Mouse (Mus musculus): ENCODE measurements at regions not wholly inside any gene's neighbourhood (a gene's known extent, or its start where the extent isn't known, plus 50 kb on each side); places are given as distances from the start of the nearest gene placed in this dataset.

DNA sequence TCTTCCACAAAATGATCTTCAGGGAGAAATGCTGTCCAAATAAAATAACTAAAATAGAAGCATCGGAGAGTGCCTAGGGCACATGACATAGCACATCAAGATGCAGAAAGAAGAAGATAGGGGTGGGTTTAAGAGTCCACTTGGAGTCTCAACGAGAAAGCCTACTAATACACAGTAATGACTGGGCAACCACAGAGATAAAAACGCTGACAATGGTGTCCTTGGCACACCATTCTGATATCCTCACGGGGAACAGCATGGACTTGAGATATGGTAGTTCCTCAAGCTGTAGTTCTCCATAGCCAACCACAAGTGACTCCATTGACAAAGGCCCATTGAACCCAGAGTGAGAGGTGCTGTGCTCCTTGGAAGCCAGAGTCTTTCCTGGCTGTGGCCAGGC is 105.8 kb downstream of the Dad1 start:
- H3K4me1 ChIP-seq (ENCODE audit: control insufficient read depth, insufficient read depth, low read length): no peaks in the 10 kb centered on the region
- 88% methylated on average over 4 of the region's 4 CpGs for WGBS

DNA sequence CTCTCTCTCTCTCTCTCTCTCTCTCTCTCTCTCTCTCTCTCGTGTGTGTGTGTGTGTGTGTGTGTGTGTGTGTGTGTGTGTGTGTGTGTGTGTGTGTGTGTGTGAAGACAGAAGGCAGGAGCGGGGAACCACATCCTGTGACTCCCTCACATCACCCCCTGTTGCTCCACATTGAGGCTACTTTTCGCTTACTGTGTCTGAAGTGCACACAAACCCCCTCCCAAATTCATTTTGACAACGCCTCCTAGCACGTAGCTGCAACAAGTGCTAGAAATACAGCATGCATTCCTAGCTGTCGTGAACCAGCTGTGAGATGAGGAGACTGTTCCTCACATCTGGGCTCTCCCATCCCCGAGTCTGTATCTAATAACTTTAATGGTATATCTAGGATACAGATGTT is 106.4 kb downstream of the Dad1 start:
- no peak for DNase-seq (ENCODE audit: low spot score)
- H3K9ac ChIP-seq (replicated peaks; ENCODE audit: low read length): no peak overlapping the region
- ATAC-seq (replicated peaks; ENCODE audit: insufficient number of reproducible peaks, low FRiP score, low TSS enrichment, low read depth): no peak
- no peaks in the 10 kb centered on the region for H3K36me3 ChIP-seq (replicated peaks; ENCODE audit: control insufficient read depth, insufficient read depth, low read depth, low read length)
- H3K9me3 ChIP-seq (replicated peaks; ENCODE audit: control insufficient read depth, low read length): no peaks in the 10 kb centered on the region
- no peaks in the 10 kb centered on the region for H3K4me1 ChIP-seq (ENCODE audit: control insufficient read depth, insufficient read depth, low read length)
- WGBS: 82% methylated on average over 6 of the region's 7 CpGs
- H3K4me2 ChIP-seq (ENCODE audit: low read depth, low read length): no peak overlapping the region
- H3K27ac ChIP-seq (replicated peaks; ENCODE audit: low read depth, low read length): no peak overlapping the region
- H3K27me3 ChIP-seq (ENCODE audit: control insufficient read depth, insufficient read depth, low read length): no peaks in the 10 kb centered on the region
- H3K4me3 ChIP-seq (ENCODE audit: low read depth, low read length): no peak overlapping the region

More for the DNA sequence above, 105.8 kb downstream of the Dad1 start:
- H3K27ac ChIP-seq (replicated peaks; ENCODE audit: low read depth, low read length): no peak overlapping the region
- no peaks in the 10 kb centered on the region for H3K36me3 ChIP-seq (replicated peaks; ENCODE audit: control insufficient read depth, insufficient read depth, low read depth, low read length)
- no peak overlapping the region for H3K9ac ChIP-seq (replicated peaks; ENCODE audit: low read length)
- H3K4me3 ChIP-seq (ENCODE audit: low read depth, low read length): no peak overlapping the region
- no peak overlapping the region for H3K4me2 ChIP-seq (ENCODE audit: low read depth, low read length)
- no peaks in the 10 kb centered on the region for H3K9me3 ChIP-seq (replicated peaks; ENCODE audit: control insufficient read depth, low read length)
- H3K27me3 ChIP-seq (ENCODE audit: control insufficient read depth, insufficient read depth, low read length): no peaks in the 10 kb centered on the region
- no peak for ATAC-seq (replicated peaks; ENCODE audit: insufficient number of reproducible peaks, low FRiP score, low TSS enrichment, low read depth)
- no peak for DNase-seq (ENCODE audit: low spot score)

DNA sequence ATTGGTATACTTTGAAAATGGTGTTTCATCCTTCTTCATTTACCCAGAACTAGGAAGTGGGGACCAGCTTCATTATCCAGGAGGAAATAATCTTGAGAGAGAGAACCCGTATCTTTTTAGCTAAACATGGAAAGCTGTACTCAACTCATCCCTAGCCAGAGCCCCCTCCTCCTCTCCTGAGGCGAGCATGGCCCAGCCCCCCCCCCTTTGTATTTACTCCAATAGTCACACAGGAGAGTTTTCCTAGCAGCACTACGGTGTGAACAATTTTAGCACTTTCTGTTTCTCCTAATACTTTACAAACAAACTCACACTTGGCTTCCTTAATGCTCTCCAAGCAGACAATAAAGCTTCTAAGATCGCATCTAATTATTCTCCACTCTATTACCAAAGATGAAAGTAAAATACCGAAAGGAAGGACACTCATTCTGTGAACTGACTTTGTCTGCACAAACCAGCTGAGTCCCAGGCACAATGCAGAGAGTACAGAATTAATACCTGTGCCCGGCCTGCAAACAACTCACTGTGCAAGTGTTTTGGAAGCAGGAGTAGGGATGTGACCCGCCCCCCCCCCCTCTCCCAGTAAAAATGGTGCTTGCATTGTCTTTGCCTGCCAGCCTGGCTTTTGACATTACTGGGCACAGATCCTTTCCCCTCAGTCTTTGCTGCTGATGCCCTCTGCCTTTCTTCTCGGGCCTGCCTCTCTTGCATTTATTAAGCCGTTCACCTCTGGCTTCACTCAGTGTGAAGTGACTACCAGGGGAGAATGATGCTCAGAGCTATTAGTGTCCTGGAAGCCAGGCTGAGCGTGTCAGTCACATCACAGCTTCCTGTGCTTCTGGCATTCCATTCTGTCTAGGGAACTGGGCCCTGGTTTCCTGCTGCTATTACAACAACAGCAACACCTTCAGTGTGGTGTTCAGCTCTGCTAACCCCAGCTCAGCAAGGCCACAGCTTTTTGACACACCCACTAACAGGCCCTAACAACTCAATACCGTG is 107.9 kb downstream of the Dad1 start:
- DNase-seq (ENCODE audit: low spot score) (no peak), ATAC-seq (replicated peaks; ENCODE audit: insufficient number of reproducible peaks, low FRiP score, low TSS enrichment, low read depth) (no peak)
- Histone ChIP-seq H3K4me1 (ENCODE audit: control insufficient read depth, insufficient read depth, low read length) (no peaks in the 10 kb centered on the region), H3K27ac (replicated peaks; ENCODE audit: low read depth, low read length) (no peak overlapping the region), H3K4me2 (ENCODE audit: low read depth, low read length) (no peak overlapping the region), H3K27me3 (ENCODE audit: control insufficient read depth, insufficient read depth, low read length) (no peaks in the 10 kb centered on the region), H3K9ac (replicated peaks; ENCODE audit: low read length) (no peak overlapping the region), H3K4me3 (ENCODE audit: low read depth, low read length) (no peak overlapping the region), H3K9me3 (replicated peaks; ENCODE audit: control insufficient read depth, low read length) (no peaks in the 10 kb centered on the region), H3K36me3 (replicated peaks; ENCODE audit: control insufficient read depth, insufficient read depth, low read depth, low read length) (no peaks in the 10 kb centered on the region)
- 48% methylated on average over 11 of the region's 11 CpGs for WGBS

DNA sequence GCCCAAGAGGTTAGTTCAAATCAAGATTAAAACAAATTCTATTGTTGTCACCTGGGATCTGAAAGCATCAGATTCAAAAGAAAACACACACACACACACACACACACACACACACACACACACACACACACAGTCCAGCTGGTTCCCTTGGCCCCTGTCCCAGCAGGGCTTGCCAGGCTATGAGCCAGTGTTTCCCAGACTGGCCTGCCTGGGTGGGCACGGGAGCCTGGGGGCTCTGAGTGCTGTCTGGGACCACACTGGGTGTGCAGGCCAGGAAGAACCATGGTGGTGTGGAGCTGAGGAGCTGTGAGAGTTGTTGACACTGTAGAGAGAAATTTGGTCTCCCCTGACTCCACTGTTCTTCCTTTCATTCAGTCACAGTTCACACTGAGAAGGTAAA is 110.1 kb downstream of the Dad1 start:
- WGBS: 67% methylated on average over 1 of the region's 1 CpGs
- Histone ChIP-seq H3K27ac (replicated peaks; ENCODE audit: low read depth, low read length) (no peak overlapping the region), H3K9me3 (replicated peaks; ENCODE audit: control insufficient read depth, low read length) (no peaks in the 10 kb centered on the region), H3K36me3 (replicated peaks; ENCODE audit: control insufficient read depth, insufficient read depth, low read depth, low read length) (no peaks in the 10 kb centered on the region), H3K4me1 (ENCODE audit: control insufficient read depth, insufficient read depth, low read length) (no peaks in the 10 kb centered on the region), H3K9ac (replicated peaks; ENCODE audit: low read length) (no peak overlapping the region), H3K4me2 (ENCODE audit: low read depth, low read length) (no peak overlapping the region), H3K27me3 (ENCODE audit: control insufficient read depth, insufficient read depth, low read length) (no peaks in the 10 kb centered on the region), H3K4me3 (ENCODE audit: low read depth, low read length) (no peak overlapping the region)
- DNase-seq (ENCODE audit: low spot score) (no peak), ATAC-seq (replicated peaks; ENCODE audit: insufficient number of reproducible peaks, low FRiP score, low TSS enrichment, low read depth) (no peak)

DNA sequence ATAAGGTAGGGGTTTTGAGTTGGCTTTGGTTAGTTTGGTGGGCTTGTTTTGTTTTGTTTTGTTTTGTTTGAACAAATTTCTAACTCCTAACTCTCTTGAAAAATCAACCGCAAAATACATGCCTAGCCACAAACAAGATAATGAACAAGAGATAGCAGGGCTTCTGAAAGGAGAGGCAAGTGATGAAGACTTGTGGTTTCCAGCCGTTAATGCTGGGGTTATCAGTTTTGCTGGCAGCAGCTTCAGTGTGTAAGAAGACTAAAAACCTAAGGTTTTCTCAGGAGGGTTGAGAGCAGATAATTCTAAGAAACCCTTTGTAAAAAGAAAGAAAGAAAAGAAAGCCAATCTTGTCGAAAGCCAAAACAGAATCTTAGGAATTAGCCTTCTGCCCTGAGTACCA is 115.6 kb downstream of the Dad1 start:
- no peak overlapping the region for H3K27ac ChIP-seq (replicated peaks; ENCODE audit: low read depth, low read length)
- no peak overlapping the region for H3K9ac ChIP-seq (replicated peaks; ENCODE audit: low read length)
- 84% methylated on average over 3 of the region's 3 CpGs for WGBS
- H3K36me3 ChIP-seq (replicated peaks; ENCODE audit: control insufficient read depth, insufficient read depth, low read depth, low read length): no peaks in the 10 kb centered on the region
- no peaks in the 10 kb centered on the region for H3K4me1 ChIP-seq (ENCODE audit: control insufficient read depth, insufficient read depth, low read length)
- DNase-seq (ENCODE audit: low spot score) (no peak), ATAC-seq (replicated peaks; ENCODE audit: insufficient number of reproducible peaks, low FRiP score, low TSS enrichment, low read depth) (no peak)
- H3K27me3 ChIP-seq (ENCODE audit: control insufficient read depth, insufficient read depth, low read length): no peaks in the 10 kb centered on the region
- no peak overlapping the region for H3K4me2 ChIP-seq (ENCODE audit: low read depth, low read length)
- no peak overlapping the region for H3K4me3 ChIP-seq (ENCODE audit: low read depth, low read length)
- no peaks in the 10 kb centered on the region for H3K9me3 ChIP-seq (replicated peaks; ENCODE audit: control insufficient read depth, low read length)

DNA sequence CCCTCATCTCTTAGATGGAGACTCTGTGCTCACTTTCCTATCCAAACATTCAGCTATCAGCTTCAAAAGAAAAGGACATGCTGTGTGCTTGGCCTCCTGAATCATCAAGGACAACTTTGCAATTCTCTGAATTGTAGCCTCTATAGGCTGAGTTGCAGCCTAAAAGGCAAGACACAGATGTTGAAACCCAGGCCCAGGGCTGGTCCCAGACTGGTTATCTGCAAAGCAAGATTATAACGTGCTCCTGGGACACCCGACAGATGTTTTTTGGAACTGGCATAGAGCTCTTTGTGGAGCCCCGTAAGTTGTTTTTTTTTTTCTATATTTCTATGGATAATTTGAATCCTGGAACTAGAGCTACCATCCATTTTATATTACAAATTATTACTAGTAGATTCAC is 117.4 kb downstream of the Dad1 start:
- H3K36me3 ChIP-seq (replicated peaks; ENCODE audit: control insufficient read depth, insufficient read depth, low read depth, low read length): no peaks in the 10 kb centered on the region
- ATAC-seq (replicated peaks; ENCODE audit: insufficient number of reproducible peaks, low FRiP score, low TSS enrichment, low read depth): no peak
- no peak for DNase-seq (ENCODE audit: low spot score)

DNA sequence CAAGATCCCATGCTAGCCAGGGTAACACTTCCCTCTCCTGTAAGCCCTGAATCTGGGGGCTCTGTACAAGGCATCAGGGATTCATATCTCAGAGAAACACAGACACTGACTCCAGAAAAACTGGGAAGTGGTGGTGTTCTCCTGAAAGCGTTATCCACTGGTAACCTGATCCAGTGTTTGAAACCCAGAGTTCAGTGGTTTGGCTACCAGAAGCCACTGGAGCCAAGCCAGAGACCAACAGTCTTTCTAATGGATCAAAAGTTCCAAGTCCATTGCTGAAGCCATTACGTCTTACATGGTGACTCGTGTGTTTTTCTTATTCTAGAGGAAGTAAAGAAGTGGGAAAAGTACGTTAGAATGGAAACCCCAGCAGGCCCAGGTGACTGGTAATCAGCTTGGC is 125.6 kb downstream of the Dad1 start:
- no peak overlapping the region for H3K27ac ChIP-seq (replicated peaks; ENCODE audit: low read depth, low read length)
- no peak overlapping the region for H3K4me2 ChIP-seq (ENCODE audit: low read depth, low read length)
- no peaks in the 10 kb centered on the region for H3K27me3 ChIP-seq (ENCODE audit: control insufficient read depth, insufficient read depth, low read length)
- DNase-seq (ENCODE audit: low spot score) (no peak), ATAC-seq (replicated peaks; ENCODE audit: insufficient number of reproducible peaks, low FRiP score, low TSS enrichment, low read depth) (no peak)
- no peaks in the 10 kb centered on the region for H3K36me3 ChIP-seq (replicated peaks; ENCODE audit: control insufficient read depth, insufficient read depth, low read depth, low read length)
- H3K4me1 ChIP-seq (ENCODE audit: control insufficient read depth, insufficient read depth, low read length): no peaks in the 10 kb centered on the region
- H3K4me3 ChIP-seq (ENCODE audit: low read depth, low read length): no peak overlapping the region
- no peaks in the 10 kb centered on the region for H3K9me3 ChIP-seq (replicated peaks; ENCODE audit: control insufficient read depth, low read length)
- 73% methylated on average over 4 of the region's 4 CpGs for WGBS
- H3K9ac ChIP-seq (replicated peaks; ENCODE audit: low read length): no peak overlapping the region

More for the DNA sequence above, 117.4 kb downstream of the Dad1 start:
- H3K9me3 ChIP-seq (replicated peaks; ENCODE audit: control insufficient read depth, low read length): no peaks in the 10 kb centered on the region
- H3K27me3 ChIP-seq (ENCODE audit: control insufficient read depth, insufficient read depth, low read length): no peaks in the 10 kb centered on the region
- no peak overlapping the region for H3K9ac ChIP-seq (replicated peaks; ENCODE audit: low read length)
- WGBS: 86% methylated on average over 3 of the region's 3 CpGs
- no peaks in the 10 kb centered on the region for H3K4me1 ChIP-seq (ENCODE audit: control insufficient read depth, insufficient read depth, low read length)
- H3K27ac ChIP-seq (replicated peaks; ENCODE audit: low read depth, low read length): no peak overlapping the region
- H3K4me3 ChIP-seq (ENCODE audit: low read depth, low read length): no peak overlapping the region
- no peak overlapping the region for H3K4me2 ChIP-seq (ENCODE audit: low read depth, low read length)

DNA sequence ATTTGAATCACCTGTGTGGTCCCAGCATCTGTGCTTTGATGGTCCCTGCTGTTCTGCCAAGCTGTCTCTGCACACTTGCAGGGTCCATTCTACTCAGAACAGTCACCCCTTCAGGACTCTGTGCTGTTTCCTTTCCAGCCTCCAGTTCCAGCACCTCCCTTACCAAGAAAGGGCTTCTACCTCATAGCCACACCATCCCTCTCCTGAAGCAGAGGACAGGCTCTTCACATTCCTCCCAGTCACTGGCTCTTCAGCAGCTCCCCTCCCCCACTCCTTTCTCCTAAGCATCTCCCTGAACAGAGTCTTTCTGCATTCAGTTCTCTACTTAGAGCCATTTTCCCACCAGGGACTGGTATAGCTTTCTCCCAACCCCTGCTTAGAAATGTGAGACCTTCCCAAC is 128.4 kb downstream of the Dad1 start:
- no peak overlapping the region for H3K4me3 ChIP-seq (ENCODE audit: low read depth, low read length)
- no peak overlapping the region for H3K9ac ChIP-seq (replicated peaks; ENCODE audit: low read length)
- ATAC-seq (replicated peaks; ENCODE audit: insufficient number of reproducible peaks, low FRiP score, low TSS enrichment, low read depth) (0 out of 2 replicates have a peak, but pooled peaks have one; percentile 23), DNase-seq (ENCODE audit: low spot score) (peak; percentile 13)
- H3K4me1 ChIP-seq (ENCODE audit: control insufficient read depth, insufficient read depth, low read length): no peaks in the 10 kb centered on the region
- no peak overlapping the region for H3K4me2 ChIP-seq (ENCODE audit: low read depth, low read length)
- H3K27me3 ChIP-seq (ENCODE audit: control insufficient read depth, insufficient read depth, low read length): no peaks in the 10 kb centered on the region
- no peaks in the 10 kb centered on the region for H3K9me3 ChIP-seq (replicated peaks; ENCODE audit: control insufficient read depth, low read length)
- H3K36me3 ChIP-seq (replicated peaks; ENCODE audit: control insufficient read depth, insufficient read depth, low read depth, low read length): no peaks in the 10 kb centered on the region
- H3K27ac ChIP-seq (replicated peaks; ENCODE audit: low read depth, low read length): no peak overlapping the region

Data from embryonic facial prominence, embryonic 11.5 days (tissue).